Mouse (Mus musculus) kidney, adult 2 months (tissue): Measurements from ENCODE around the gene Akap6. TPM values are rescaled to one million over a fixed set of nuclear protein-coding genes. Genes with fewer than 3 reads are reported as not detected.

Experiments
- DNase-seq: peaks from one replicate; pipeline ENCODE4 v3.0.0; 2021
- H3K27ac ChIP-seq: fragments of 200-500 bp; 2 replicates; pipeline ENCODE4 v1.5.1; 2012; ENCODE audit warnings: low read depth, low read length, control low read depth, inconsistent platforms; ENCODE audit not compliant: insufficient read depth
- H3K27me3 ChIP-seq: fragments of 200-500 bp; replicated peaks from 2 replicates; pipeline ENCODE4 v1.6.1; 2012; ENCODE audit warnings: mild to moderate bottlenecking, moderate library complexity, low read length, inconsistent platforms; ENCODE audit not compliant: control insufficient read depth, insufficient read depth
- H3K36me3 ChIP-seq: fragments of 200-500 bp; 2 replicates; pipeline ENCODE4 v1.6.1; 2012; ENCODE audit warnings: mild to moderate bottlenecking, moderate library complexity, low read length, inconsistent platforms; ENCODE audit not compliant: control insufficient read depth, insufficient read depth
- H3K4me1 ChIP-seq: fragments of 200-500 bp; 2 replicates; pipeline ENCODE4 v1.6.1; 2011; ENCODE audit warnings: low read length; ENCODE audit not compliant: control insufficient read depth, insufficient read depth
- H3K4me3 ChIP-seq: fragments of 200-500 bp; 2 replicates; pipeline ENCODE4 v1.5.1; 2011; ENCODE audit warnings: mild to moderate bottlenecking, low read depth, low read length, control low read depth; ENCODE audit not compliant: insufficient read depth
- CTCF ChIP-seq: fragments of 200-500 bp; conservative IDR thresholded peaks from 2 replicates; pipeline ENCODE4 v1.5.1; 2011; ENCODE audit warnings: low read depth, mild to moderate bottlenecking, control low read depth, low read length, moderate library complexity, mixed read lengths; ENCODE audit not compliant: insufficient read depth, insufficient read length
- POLR2A ChIP-seq: fragments of 200-500 bp; IDR thresholded peaks from one replicate; pipeline ENCODE4 v1.6.1; 2011; ENCODE audit warnings: low read depth, low read length, control low read depth
- WGBS: fragments of 180-500 bp; shearing (Covaris S2); methylation state at CpG from one replicate; pipeline ENCODE4 v1.1.7; 2018; 5-methylcytosine and 5-hydroxymethylcytosine counted together
- polyA plus RNA-seq: library from polyadenylated mRNA; depleted of rRNA; stranded (reverse); fragments of >200 nt; gene quantifications from 2 replicates; pipeline ENCODE4 v1.2.3, GENCODE M21; 2012

The Akap6 gene
- polyA plus RNA-seq, 1 experiment: 0.25 TPM

GRCm38 (mm10) chr12:52834074-52834473 lies 134.9 kb downstream of the Akap6 start:
- Histone ChIP-seq H3K4me3 (no peak overlapping the region), H3K27me3 (no peaks in the 10 kb centered on the region), H3K4me1 (no peaks in the 10 kb centered on the region), H3K36me3 (no peaks in the 10 kb centered on the region), H3K27ac (no peak overlapping the region)
- DNase-seq: no peak
- TF ChIP-seq POLR2A (no peak), CTCF (no peak)
- 58% methylated on average over 10 of the region's 10 CpGs for WGBS

- Histone ChIP-seq H3K4me3 (no peak overlapping the region), H3K27ac (no peak overlapping the region), H3K4me1 (no peaks in the 10 kb centered on the region), H3K27me3 (no peaks in the 10 kb centered on the region), H3K36me3 (no peaks in the 10 kb centered on the region)
- no peak for DNase-seq
- 57% methylated on average over 6 of the region's 6 CpGs for WGBS
- TF ChIP-seq CTCF: no peak
- no peak for TF ChIP-seq POLR2A
These were observed 135.6 kb downstream of the Akap6 start for GRCm38 (mm10) chr12:52834781-52835279.

DNA sequence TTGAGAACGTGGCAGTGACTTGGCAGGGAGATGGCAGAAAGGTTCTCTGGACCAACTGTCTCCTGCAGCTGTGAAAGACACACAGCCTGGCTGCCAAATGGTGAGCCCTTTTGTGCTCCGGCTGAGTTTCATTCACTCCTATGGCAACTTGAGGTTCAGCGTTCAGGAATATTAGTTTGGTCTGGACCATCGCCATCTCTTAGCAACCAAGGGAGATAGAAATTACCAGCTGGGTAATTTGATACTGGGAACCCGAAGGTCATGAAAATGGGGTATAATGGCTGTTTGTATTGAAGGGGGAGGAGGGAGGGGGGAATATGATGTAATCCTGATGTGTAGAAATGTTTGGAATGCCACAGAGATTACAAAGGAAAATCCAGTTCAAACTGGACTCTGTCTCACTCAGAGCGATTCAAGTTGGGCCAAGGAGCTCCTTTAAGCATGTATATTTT lies 136.1 kb downstream of the Akap6 start:
- no peaks in the 10 kb centered on the region for H3K4me1 ChIP-seq
- TF ChIP-seq CTCF (no peak), POLR2A (no peak)
- WGBS: 39% methylated on average over 6 of the region's 6 CpGs
- no peak overlapping the region for H3K4me3 ChIP-seq
- H3K27me3 ChIP-seq: no peaks in the 10 kb centered on the region
- DNase-seq: no peak
- no peak overlapping the region for H3K27ac ChIP-seq
- H3K36me3 ChIP-seq: no peaks in the 10 kb centered on the region

GRCm38 (mm10) chr12:52835914-52836546 lies 136.8 kb downstream of the Akap6 start:
- TF ChIP-seq POLR2A (no peak), CTCF (no peak)

DNA sequence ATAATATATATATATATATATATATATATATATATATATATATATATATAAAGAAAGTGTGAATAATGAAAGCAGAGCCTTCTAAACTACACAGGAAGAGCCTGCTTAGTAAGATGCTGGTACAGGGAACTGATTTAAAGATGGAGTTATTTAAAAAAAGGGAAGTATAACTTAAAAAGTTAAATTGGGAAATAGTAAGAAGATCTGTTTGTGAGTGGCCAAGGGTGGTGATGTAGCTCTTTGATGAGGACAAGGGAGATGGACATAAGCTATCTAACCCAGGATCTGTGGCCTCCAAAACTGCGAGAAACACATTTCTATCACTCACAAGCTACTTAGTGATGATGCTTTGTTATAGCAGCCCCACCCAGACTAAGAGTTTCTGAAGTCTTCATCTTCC lies 146.8 kb downstream of the Akap6 start:
- no peaks in the 10 kb centered on the region for H3K36me3 ChIP-seq
- no peak for TF ChIP-seq CTCF
- TF ChIP-seq POLR2A: no peak
- H3K27me3 ChIP-seq: no peaks in the 10 kb centered on the region; the same call in 1 of the 2 replicates
- no peak overlapping the region for H3K4me3 ChIP-seq
- no peak for DNase-seq
- 95% methylated on average over 1 of the region's 1 CpGs for WGBS
- no peak overlapping the region for H3K27ac ChIP-seq
- H3K4me1 ChIP-seq: no peaks in the 10 kb centered on the region

More at GRCm38 (mm10) chr12:52835914-52836546, 136.8 kb downstream of the Akap6 start:
- Histone ChIP-seq H3K36me3 (no peaks in the 10 kb centered on the region), H3K4me3 (no peak overlapping the region), H3K27me3 (no peaks in the 10 kb centered on the region), H3K27ac (no peak overlapping the region), H3K4me1 (no peaks in the 10 kb centered on the region)
- WGBS: 38% methylated on average over 12 of the region's 12 CpGs
- peak; percentile 18 for DNase-seq

- no peaks in the 10 kb centered on the region for H3K36me3 ChIP-seq
- 80% methylated on average over 4 of the region's 4 CpGs for WGBS
- TF ChIP-seq POLR2A (no peak), CTCF (no peak)
These were observed 147.8 kb downstream of the Akap6 start for GRCm38 (mm10) chr12:52847020-52847419.

DNA sequence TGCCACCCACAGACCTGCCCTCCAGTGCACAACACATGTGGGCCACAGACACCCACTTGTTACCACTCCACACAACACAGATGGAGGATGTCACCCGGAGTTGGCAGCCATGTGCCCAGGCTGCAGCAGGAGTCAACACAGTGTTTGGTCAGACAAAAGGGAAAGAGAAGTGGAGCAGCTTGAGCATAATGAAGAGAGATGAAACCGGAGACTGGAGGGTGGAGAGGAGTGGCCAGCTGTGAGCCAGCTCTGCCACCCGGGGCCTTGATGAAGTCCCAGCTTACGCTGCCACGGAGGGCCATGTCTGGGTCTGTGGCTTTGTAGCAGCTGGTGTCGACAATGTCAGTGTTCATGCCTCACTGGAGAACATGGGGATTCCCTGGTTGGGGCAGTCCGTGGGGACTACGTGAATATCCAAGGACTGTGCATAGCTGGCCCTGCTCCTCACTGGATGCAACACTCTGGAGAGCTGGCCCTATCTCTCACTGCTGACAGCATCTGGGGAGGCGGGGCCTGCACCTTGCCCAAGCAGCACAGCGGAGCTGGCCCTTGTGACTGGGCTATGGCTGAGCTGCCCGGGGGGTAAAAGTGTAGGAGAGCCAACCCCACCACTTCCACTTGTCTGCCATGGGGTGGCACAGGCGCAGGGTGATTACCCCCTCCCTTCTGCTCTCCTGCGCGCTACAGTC lies 148.8 kb downstream of the Akap6 start:
- 42% methylated on average over 14 of the region's 14 CpGs for WGBS
- peak; percentile 17 for DNase-seq
- Histone ChIP-seq H3K27me3 (no peaks in the 10 kb centered on the region), H3K4me3 (no peak overlapping the region), H3K4me1 (no peaks in the 10 kb centered on the region), H3K36me3 (no peaks in the 10 kb centered on the region), H3K27ac (no peak overlapping the region)
- TF ChIP-seq POLR2A (no peak), CTCF (no peak)

More at GRCm38 (mm10) chr12:52847020-52847419, 147.8 kb downstream of the Akap6 start:
- H3K4me1 ChIP-seq: no peaks in the 10 kb centered on the region
- H3K4me3 ChIP-seq: no peak overlapping the region
- DNase-seq: no peak
- no peak overlapping the region for H3K27ac ChIP-seq
- H3K27me3 ChIP-seq: no peaks in the 10 kb centered on the region
